Mouse (Mus musculus): ENCODE measurements around the gene Lrrc8e.

Gene Lrrc8e

DNA sequence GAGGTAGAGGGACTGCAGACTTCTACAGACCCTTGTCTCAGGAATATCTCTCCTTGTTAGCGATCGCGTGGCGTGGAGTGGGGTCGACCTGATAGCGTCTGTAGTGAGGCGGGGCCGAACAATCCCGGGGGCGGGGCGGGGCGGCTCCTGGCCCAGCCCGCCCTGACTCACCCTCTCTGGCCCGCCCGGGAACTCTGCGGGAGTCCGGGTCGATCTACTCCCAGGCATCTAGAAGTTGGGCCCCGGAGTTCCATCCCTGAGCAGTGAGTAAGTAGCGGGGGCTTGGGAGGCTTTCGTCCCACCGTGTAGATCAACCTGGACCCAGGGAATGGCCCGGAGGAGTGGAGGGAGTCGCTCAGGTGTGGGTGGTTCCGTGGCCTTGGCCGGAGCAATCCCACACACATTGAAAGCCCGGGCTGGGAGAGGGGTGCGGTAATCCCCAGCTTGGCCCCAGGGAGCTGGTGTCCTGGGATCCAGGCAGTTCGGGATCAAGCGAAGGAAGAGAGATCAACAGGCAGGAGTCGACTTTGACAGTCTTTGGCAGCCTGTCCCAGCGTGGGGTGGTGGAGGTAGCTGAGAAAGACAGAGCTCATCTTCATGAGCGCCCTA lies at the start of gene Lrrc8e:
Gene Lrrc8e, plus strand, starts transcription at position 89 of the 609 bp plus-strand sequence.
- no peak for DNase-seq (ENCODE audit: low spot score in 2 of 2)

DNA sequence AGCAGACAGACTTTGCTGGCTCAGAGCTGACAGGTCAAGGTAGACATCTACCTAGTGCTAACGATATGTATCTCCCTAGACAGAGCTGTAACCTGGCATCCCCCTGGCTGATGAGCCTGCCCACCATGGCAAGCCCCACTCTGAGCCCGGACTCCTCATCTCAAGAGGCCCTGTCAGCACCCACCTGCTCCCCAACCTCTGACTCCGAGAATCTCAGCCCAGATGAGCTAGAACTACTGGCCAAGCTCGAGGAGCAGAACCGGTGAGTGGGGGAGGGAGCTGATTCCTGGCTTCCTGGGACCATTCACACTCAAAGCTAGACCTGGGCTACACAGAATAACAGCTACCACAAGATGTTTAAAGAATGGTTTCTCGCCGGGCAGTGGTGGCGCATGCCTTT lies 43.2 kb upstream of the Lrrc8e start:
- no peak for DNase-seq (ENCODE audit: low spot score in 2 of 2)

DNA sequence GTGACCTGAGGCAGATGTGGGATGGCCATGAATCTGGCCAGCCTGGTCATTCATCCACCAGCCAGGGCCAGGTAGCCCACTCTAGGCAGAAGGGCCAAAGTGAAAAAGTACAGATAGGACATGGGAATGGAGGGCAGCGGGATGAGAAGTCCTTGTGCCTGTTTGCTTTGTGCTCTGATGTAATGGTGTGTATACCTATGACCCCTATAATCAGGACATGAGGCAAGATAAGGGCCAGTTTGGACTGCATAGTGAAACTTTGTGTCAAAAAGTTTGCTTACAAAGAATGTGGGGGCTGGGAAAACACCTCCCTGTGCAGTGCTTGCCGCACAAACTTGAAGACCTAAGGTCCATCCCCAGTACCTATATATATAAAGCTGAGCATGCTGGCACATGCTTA lies 40.5 kb upstream of the Lrrc8e start:
- DNase-seq (ENCODE audit: low spot score in 2 of 2), result no peak

DNA sequence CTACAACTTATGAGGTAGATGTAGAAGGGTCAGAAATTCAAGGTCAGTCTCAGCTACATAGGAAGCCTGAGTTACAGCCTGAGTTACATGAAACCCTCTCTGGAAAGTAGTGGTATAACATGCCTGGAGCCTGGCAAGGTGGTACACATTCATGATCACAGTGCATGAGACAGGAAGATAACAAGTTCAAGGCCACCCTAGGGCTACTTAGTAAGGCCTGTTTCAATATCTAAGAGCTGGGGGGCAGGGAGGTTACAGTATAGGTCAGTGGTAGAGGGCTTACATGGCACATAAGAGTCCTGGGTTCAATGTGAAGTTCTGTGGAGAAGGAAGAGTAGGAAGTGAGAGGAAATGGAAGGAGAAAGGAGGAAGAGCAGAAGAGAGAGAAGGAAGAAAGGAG lies 38.0 kb upstream of the Lrrc8e start:
- DNase-seq (ENCODE audit: low spot score in 2 of 2), result no peak

DNA sequence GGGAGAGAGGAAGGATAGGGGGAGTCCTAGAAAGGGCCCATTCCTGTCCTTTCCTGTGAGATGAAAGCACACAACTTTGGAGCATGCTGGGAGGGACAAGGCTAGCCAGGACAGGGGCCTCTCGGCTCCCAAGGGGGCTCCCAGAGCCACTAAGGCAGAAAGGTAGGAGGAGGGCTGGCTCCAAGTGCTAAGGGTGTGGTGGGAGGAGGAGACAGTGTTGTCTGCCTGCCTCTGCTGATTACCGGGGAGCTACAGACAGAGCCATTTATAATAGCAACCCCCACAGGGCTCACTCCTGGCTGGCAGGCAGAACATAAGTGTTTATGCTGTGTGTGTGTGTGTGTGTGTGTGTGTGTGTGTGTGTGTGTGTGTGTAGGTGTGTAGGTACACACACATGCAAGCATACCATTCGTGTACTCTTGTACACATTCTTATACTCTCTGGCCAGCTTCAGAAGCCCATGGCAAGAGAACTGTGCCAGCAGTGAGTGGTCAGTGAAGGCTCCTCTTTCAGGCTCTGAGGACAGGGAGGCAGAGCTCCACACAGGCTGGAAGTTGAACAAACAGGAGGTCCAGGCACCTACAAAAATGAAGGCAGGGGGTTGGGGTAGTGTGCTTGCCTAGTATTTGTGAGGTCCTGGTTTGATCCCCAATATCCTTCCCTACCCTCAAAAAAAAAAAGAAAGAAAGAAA lies 37.5 kb upstream of the Lrrc8e start:
- no peak for DNase-seq (ENCODE audit: low spot score in 2 of 2)

DNA sequence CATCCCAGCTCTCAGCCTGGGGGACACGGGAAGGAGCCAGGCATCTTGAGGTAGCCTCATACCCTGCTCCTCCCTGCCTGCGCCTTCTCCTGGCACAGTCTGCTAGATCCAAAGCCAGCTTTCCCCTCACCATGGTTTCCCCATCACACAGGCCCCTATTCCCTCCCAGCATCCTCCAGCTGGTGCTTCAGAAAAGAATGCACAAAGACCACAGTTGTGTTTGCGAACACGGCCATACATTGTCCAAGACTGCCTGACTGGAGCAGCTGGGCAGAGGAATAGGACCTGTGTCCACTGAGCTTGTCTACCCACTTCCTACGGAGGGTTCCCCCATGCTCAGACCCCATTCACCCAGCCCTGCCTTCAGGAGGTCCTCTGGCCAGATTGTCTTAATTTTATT lies 34.3 kb upstream of the Lrrc8e start:
- no peak for DNase-seq (ENCODE audit: low spot score in 2 of 2)

DNA sequence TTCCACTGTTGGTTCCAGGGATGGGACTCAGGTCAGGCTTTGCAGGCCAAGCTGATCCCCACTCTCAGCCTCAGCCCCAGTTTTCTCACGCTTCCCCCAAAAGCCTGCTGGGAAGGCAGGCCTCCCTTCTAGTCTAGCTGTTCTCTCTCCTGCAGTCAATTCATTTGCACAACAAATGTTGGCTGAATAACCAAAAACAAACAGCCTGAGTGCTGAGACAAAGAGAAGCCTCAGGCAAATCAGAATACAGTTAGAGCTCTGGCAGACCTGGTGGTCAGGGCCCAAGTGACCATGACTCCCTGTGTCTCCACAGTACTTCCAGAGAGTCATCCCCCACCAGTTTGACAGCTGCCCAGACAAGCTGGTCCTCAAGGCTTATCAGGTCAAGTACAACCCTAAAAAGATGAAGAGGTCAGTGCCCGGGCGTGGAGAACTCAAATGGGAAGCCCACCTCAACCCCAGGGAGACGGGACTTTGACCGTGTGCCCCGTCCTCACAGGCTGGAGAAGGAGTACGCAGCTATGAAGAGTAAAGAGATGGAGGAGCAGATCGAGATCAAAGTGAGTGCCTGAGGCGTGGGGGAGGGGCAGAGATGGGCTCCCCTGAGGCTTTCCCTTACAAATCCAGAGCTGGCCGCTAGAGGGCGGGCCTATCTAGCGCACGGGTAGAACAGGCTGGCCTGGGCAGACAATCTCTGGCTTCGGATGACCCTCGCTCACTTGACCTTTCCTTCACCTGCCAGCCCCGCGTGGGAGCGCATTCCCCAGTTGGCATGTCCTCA lies 33.6 kb upstream of the Lrrc8e start:
- DNase-seq (ENCODE audit: low spot score in 2 of 2), result peak; percentile 88 to 92

DNA sequence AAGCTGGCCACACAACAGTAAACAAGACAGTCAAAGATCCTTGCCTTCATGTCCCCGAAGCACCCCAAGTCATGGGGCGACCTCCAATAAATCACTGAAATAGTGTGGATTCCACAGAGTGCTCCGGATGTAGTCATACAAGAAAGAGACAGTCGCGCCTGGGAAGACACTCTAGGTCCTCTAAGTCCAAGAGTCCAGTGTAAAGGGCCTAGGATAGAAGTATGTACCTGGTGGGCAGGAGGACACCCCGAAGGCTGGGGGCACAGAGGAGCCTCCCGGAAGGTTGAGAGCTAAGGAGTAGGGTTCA lies 33.1 kb upstream of the Lrrc8e start:
- no peak for DNase-seq (ENCODE audit: low spot score in 2 of 2)

DNA sequence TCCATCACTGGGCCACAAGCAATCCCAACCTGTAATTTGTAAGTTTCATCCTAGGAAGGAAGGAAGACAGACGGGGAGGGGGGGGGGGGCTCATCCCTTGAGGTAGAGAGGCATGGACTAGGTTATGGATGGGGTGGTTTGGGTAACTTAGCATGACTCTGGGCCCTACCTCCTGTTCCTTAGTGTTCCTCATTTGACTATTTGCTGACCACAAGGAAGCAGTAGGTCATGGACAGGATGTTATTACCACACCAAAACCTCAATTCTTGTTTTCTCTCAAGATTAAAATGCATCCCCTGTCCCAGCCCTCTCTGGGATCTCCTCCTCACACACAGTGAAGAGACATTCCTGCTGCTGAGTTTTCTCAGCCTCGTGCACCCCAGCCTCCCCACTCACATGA lies 25.3 kb upstream of the Lrrc8e start:
- no peak for DNase-seq (ENCODE audit: low spot score in 2 of 2)

DNA sequence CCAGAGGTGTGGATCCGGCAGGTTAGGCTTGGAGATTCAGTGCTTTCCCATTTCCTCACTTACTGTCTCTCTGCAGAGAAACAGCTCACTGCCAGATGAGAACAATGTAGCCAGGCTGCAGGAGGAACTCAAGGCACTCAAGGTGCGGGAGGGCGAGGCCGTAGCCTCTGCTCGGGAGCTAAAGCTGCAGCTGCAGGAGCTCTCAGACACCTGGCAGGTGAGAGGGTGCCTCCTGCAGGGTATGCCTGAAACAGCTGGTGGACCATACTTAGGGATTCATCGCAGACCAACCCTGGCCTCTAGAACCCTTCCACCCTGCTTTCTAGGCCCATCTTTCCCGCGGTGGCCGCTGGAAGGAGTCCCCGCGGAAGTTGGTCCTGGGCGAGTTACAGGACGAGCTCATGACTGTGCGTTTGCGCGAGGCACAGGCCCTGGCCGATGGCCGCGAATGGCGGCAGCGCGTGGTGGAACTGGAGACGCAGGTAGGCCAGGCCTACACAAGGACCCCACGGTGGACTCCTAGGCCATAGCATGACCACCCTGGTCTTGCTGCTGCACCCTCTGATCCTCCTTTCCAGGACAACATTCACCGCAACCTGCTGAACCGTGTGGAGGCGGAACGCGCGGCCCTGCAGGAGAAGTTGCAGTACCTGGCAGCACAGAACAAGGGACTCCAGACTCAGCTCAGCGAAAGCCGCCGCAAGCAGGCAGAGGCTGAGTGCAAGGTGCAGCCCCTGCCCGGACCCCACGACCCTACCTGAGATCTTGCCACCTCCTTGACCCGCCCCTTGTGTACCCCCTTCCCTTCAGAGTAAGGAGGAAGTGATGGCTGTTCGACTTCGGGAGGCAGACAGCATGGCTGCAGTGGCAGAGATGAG lies 21.1 kb upstream of the Lrrc8e start:
- DNase-seq (ENCODE audit: low spot score in 2 of 2), result no peak

DNA sequence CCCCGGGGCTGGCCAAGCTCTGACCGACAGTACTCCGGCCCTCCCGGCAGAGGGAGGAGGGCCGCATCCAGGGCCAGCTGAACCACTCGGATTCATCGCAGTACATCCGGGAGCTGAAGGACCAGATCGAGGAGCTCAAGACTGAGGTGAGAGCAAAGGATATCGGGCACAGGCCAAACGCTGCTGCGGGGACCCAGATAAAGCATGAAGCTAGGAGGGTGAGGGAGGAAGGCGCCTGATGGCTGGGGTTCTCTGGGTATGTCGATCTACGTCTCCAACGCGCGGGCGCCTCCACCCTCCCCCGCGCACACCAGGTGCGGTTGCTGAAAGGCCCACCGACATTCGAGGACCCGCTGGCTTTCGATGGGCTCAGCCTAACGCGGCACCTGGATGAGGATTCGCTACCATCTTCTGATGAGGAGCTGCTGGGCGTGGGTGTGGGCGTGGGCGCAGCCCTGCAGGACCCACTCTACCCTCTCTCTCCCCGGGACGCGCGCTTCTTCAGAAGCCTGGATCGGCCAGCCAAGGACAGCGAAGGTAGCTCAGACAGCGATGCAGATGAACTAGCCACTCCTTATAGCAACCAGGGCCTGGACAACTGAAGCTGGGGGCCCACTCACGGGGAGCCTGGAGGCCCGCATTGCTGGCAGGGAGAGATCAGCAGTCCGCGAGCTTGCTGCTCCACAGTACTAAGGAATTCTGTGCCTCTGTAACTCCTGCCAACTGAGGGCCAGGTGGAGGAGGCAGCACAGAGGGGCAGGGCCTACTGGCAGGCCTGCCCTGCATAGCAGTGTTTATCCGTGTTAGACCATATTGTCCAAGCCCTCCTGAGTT lies 20.2 kb upstream of the Lrrc8e start:
- no peak for DNase-seq (ENCODE audit: low spot score in 2 of 2)

DNA sequence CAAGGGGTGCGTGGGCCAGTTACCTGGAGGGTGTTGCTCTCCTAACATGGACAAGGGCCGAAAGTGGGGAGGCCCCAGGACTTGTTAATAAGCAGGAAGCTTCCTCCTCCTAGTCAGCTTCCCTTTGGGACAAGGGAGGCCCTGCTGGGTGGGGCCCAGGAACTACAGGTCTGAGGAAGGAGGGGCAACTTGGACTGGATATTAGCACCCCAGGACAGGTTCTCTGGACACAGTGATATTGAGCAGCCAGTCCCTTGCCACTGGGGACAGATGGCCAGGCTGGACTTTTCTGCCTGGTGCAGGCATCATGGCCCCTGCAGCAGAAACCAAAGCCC lies 19.6 kb upstream of the Lrrc8e start:
- no peak for DNase-seq (ENCODE audit: low spot score in 2 of 2)

DNA sequence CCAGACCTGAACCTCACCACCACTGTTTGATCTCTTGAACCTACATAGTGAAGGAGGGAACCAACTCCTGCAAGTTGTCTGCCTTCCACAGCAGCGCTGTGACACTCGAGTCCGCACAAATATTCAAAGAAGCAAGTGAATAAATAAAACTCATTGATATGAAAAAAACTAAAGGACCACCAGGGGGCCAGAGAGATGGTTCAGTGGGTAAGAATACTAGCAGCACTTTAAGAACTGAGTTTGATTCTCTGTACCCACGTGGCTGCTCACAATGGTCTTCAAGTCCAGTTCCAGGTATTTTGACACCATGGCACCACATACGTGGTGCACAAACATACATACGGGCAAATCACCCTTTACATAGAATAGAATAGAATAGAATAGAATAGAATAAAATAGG lies 15.5 kb upstream of the Lrrc8e start:
- DNase-seq (ENCODE audit: low spot score in 2 of 2), result no peak

DNA sequence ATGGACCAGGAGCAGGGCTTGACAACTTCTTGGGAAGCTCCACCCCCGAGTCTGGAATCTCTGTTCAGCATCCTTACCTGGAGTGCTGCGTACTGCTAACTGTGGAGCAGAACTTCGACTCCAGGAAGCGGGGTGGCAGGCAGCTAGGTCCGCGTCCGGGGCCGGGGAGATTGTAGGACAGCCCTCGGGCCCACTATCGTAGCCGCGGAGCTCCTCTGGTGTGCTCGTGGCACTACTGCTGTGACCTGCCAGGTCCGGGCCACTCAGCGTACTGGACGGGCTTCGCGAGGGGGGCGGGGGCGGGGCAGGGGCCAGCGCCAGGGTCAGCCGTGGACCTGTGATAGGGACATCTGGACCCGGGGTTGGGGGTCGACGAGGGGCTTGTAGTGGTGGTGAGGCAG lies 13.8 kb upstream of the Lrrc8e start:
- DNase-seq (ENCODE audit: low spot score in 2 of 2), result peak in 1 of 2 experiments; percentile 18

DNA sequence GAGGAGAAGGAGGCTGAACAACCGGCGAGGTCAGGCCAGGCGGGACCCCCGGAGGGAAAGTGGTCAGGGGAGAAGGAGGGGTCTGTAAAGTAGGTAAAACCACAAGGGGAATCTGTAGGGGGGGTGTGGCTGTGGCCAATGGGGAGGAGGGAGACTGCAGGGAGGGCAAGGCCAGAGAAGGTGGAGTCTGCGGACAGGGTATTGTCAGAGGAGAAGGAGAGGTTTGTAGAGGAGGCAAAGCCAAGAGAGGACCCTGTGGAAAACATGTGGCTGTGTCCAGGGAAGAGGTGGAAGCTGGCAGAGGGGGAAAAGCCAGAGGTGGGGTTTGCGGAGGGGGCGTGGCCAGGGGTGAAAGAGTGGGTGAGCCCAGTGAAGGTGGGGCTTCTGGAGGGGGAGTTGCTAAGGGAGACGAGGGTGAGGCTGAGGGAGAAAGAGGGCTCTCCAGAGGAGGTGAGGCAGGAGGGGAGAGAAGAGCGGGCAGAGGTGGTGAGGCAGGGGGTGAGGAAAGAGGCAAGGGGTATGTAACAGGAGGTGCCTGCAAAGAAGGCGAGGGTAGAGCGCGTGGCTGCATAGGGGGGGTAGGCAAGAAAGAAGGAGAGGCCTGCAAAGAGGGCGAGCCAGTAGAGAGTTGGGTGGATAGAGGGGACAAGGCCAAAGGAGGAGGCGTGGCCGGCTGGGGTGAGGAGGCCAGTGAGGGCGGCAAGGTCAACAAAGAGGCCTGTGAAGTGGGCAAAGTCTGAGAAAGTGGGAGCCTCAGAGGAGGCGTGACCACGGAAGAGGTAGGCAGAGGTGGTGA lies 13.2 kb upstream of the Lrrc8e start:
- DNase-seq (ENCODE audit: low spot score in 2 of 2), result peak in 1 of 2 experiments; percentile 43

DNA sequence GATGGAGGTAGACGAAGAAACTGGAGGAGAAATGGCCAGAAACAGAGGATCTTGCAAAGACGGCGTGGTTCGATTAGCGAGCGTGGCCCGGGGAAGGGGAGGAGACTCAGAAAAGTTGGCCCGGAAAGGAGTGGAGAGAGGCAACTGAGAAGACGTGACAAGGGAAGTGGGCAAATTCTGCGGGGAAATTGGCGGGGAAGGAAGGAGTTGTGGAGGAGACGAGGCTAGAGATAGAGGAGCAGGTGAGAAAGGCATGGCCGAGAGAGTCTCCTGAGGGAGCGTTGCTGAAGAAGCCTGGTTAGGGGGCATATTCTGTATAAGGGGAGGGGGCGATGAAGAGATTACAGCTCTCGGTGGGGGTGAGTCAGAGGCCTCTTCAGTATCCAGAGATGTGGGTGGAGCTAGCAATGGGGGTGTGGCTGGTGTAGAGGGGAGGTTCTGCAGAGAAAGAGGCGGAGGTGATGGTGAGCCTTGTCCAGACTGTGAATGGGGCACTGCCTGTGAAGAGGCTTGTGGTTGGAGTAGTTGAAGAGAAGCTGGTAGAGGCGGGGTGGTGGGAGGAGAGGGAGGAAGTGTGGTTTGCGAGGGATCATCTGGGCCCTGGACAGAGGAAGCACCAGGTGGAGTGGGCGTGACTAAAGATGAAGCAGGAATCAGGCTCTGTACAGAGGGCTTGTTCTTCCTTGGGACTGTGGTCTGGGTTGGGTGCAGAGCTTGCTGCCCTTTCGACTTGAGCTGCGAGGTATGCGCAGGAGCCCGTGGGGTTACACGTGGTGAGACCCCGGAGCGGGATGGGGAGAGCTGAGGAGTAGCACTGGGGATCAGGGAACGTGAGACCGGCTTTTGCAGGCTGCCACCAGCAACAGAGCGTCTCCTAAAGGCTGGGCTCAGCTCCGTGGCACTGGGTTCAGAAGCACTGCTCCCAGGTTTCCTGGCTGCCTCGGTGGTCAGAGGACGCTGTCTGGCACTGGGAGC lies 12.3 kb upstream of the Lrrc8e start:
- no peak for DNase-seq (ENCODE audit: low spot score in 2 of 2)

DNA sequence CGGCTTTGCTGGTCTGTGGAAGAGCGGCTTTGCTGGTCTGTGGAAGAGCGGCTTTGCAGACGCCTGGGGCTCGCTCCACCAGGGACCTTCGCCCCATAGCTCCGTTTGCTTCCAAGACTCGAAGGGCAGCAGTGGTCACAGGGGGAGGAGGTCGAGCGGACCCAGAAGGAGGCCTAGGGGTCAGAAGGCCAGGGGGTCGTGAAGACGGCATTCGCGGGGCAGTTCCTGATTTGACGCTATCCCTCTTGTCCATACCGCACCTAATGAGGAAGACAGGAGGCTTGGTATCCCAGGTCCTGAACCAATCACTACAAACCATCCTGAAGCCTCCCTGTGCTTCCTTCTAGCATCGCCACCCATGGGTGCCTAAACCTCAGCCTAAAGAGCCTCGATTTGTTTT lies 10.3 kb upstream of the Lrrc8e start:
- DNase-seq (ENCODE audit: low spot score in 2 of 2), result no peak

DNA sequence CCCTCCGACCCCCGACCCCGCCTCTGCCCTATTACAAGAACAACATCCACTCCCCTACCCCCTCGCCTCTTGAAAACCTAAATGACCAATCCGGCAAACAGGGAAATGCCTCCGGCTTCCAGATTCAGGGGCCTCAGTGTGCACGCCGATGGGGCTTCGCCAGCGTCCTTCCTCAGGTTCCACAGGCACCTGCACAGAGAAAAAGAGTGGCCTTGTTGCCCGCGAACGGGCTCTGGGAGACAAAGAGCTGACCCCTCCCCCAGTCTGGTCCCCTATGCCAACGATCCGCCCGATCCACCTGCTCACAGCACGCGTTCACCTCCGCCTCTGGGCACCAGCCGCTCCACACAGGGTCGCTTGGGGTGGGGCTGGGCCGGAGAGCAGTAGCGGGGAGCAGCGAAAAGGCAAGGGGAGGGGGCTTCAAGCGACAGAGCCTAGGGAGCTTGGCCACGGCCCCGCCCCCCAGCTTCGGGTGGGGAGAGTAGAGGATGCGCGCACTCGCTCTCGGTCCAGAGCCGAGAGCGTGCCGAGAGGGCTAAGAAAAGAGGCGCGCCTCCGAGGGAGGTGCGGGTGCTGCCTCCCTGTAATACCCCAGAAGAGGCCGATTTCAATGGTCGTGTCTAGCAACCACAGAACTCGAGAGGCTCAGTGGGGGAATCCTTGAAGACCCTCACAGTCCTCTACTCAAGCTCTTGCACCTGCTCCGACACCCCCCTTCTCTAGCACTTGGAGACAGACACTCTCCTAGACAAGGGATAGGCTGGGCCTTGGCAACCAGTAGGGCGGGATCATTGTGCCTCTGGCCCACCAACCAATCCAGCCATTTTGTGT lies 9.6 kb upstream of the Lrrc8e start, which contains the start of gene Prr36:
Gene Prr36, minus strand, starts transcription at position 669 of the 831 bp plus-strand sequence.
- DNase-seq (ENCODE audit: low spot score in 2 of 2), result peak; percentile 52 to 79

Measured in cerebellum, postnatal 4 days (tissue).